Mouse (Mus musculus) spleen, adult 2 months (tissue): Measurements from ENCODE around the gene Emcn.

ENCODE experiments used
- CTCF ChIP-seq: fragments of 200-500 bp; IDR thresholded peaks from 2 replicates; pipeline ENCODE4 v1.5.1; 2011; ENCODE audit warnings: mild to moderate bottlenecking, inconsistent platforms; ENCODE audit not compliant: insufficient read depth, insufficient read length, insufficient replicate concordance; ENCODE audit errors: extremely low read depth
- POLR2A ChIP-seq: fragments of 200-500 bp; IDR thresholded peaks from 2 replicates; pipeline ENCODE4 v1.6.1; 2011; ENCODE audit warnings: low read depth, low read length, inconsistent platforms

- TF ChIP-seq CTCF (no peak), POLR2A (no peak)
Measured at GRCm38 (mm10) chr3:137335957-137336356, 4.9 kb upstream of the Emcn start.
